Mouse (Mus musculus) MEL (cell line): ENCODE data around the gene Syt2. TPM values are rescaled to one million over a fixed set of nuclear protein-coding genes. Genes with fewer than 3 reads are reported as not detected.

Experiments
- DNase-seq: peaks from one replicate; pipeline ENCODE4 v3.0.0; 2011; ENCODE audit warnings: low read depth, low spot score
- H3K27ac ChIP-seq: 2 replicates; pipeline ENCODE4 v1.5.1; 2012; ENCODE audit warnings: low read depth, mild to moderate bottlenecking, control low read depth, low read length, moderate library complexity; ENCODE audit not compliant: control insufficient read depth
- H3K27me3 ChIP-seq, 2 experiments: fragments of 150-350 bp in 1 of 2; sonication (generic) in 1 of 2; 2 replicates each; pipeline ENCODE4 v1.6.1; 2012; ENCODE audit warnings: low read length in 2 of 2, mild to moderate bottlenecking in 2 of 2, improper control_type of control experiment in 1 of 2, moderate library complexity in 1 of 2; ENCODE audit not compliant: insufficient read depth in 2 of 2, control insufficient read depth in 1 of 2
- H3K36me3 ChIP-seq, 2 experiments: 2 replicates each; pipeline ENCODE4 v1.6.1; 2012 to 2014; ENCODE audit warnings: low read length in 2 of 2, improper control_type of control experiment in 1 of 2, inconsistent platforms in 1 of 2, mild to moderate bottlenecking in 1 of 2; ENCODE audit not compliant: insufficient read depth in 2 of 2, control insufficient read depth in 1 of 2
- H3K4me1 ChIP-seq, 2 experiments: fragments of 150-350 bp in 1 of 2; sonication (generic) in 1 of 2; 2 replicates each; pipeline ENCODE4 v1.6.1; 2012; ENCODE audit warnings: low read length in 2 of 2, improper control_type of control experiment in 1 of 2, mild to moderate bottlenecking in 1 of 2; ENCODE audit not compliant: insufficient read depth in 2 of 2, control insufficient read depth in 1 of 2
- H3K4me3 ChIP-seq, 2 experiments: fragments of 150-350 bp in 1 of 2; sonication (generic) in 1 of 2; 2 replicates each; pipeline ENCODE4 v1.5.1; 2012; ENCODE audit warnings: low read depth in 2 of 2, low read length in 2 of 2, mild to moderate bottlenecking in 2 of 2, moderate library complexity in 2 of 2, control low read depth in 1 of 2, improper control_type of control experiment in 1 of 2; ENCODE audit not compliant: control insufficient read depth in 1 of 2, insufficient read depth in 1 of 2
- H3K79me2 ChIP-seq: 2 replicates; pipeline ENCODE4 v1.6.1; 2012; ENCODE audit warnings: mild to moderate bottlenecking, low read length, moderate library complexity; ENCODE audit not compliant: control insufficient read depth, poor library complexity, insufficient read depth
- H3K9ac ChIP-seq: 2 replicates; pipeline ENCODE4 v1.6.1; 2012; ENCODE audit warnings: low read depth, mild to moderate bottlenecking, control low read depth, low read length, moderate library complexity; ENCODE audit not compliant: control insufficient read depth, poor library complexity, severe bottlenecking
- H3K9me3 ChIP-seq: fragments of 150-350 bp; sonication (generic); replicated peaks from 2 replicates; pipeline ENCODE4 v1.6.1; 2012; ENCODE audit warnings: mild to moderate bottlenecking, low read length, improper control_type of control experiment, moderate library complexity; ENCODE audit not compliant: insufficient read depth
- CHD1 ChIP-seq: IDR thresholded peaks from 2 replicates; pipeline ENCODE4 v1.6.1; 2012; ENCODE audit warnings: low read depth, mild to moderate bottlenecking, inconsistent platforms, low read length, improper control_type of control experiment
- CHD2 ChIP-seq: IDR thresholded peaks from 2 replicates; pipeline ENCODE4 v1.6.1; 2011; ENCODE audit warnings: low read length, improper control_type of control experiment
- CTCF ChIP-seq, 3 experiments: IDR thresholded peaks in 2 of 3; conservative IDR thresholded peaks in 1 of 3; 2 replicates each; pipeline ENCODE4 v1.5.1; 2011 to 2012; ENCODE audit warnings: low read length in 3 of 3, low read depth in 2 of 3, mild to moderate bottlenecking in 2 of 3, improper control_type of control experiment in 1 of 3, inconsistent platforms in 1 of 3, mixed read lengths in 1 of 3, moderate library complexity in 1 of 3; ENCODE audit not compliant: control insufficient read depth in 1 of 3, insufficient read depth in 1 of 3, poor library complexity in 1 of 3, severe bottlenecking in 1 of 3
- E2F4 ChIP-seq: IDR thresholded peaks from 2 replicates; pipeline ENCODE4 v1.6.1; 2011; ENCODE audit warnings: low read depth, low read length, improper control_type of control experiment, borderline replicate concordance
- ELF1 ChIP-seq: IDR thresholded peaks from 2 replicates; pipeline ENCODE4 v1.6.1; 2014; ENCODE audit warnings: low read depth, mild to moderate bottlenecking, inconsistent platforms, low read length, improper control_type of control experiment, moderate library complexity
- EP300 ChIP-seq, 2 experiments: IDR thresholded peaks; 2 replicates each; pipeline ENCODE4 v1.6.1; 2011; ENCODE audit warnings: improper control_type of control experiment in 2 of 2, low read length in 2 of 2, low read depth in 1 of 2, mild to moderate bottlenecking in 1 of 2
- ETS1 ChIP-seq: IDR thresholded peaks from 2 replicates; pipeline ENCODE4 v1.6.1; 2012; ENCODE audit warnings: low read depth, mild to moderate bottlenecking, inconsistent platforms, low read length, improper control_type of control experiment, moderate library complexity
- GATA1 ChIP-seq: IDR thresholded peaks from 2 replicates; pipeline ENCODE4 v1.6.1; 2011; ENCODE audit warnings: low read depth, low read length, improper control_type of control experiment
- HCFC1 ChIP-seq: IDR thresholded peaks from 2 replicates; pipeline ENCODE4 v1.6.1; 2012; ENCODE audit warnings: low read depth, mild to moderate bottlenecking, inconsistent platforms, low read length, improper control_type of control experiment, moderate library complexity
- KAT2A ChIP-seq: conservative IDR thresholded peaks from 2 replicates; pipeline ENCODE4 v1.6.1; 2012; ENCODE audit warnings: low read depth, low read length, improper control_type of control experiment, inconsistent platforms
- MAFK ChIP-seq: IDR thresholded peaks from 2 replicates; pipeline ENCODE4 v1.6.1; 2011; ENCODE audit warnings: low read depth, mild to moderate bottlenecking, low read length, improper control_type of control experiment, borderline replicate concordance
- MAX ChIP-seq: IDR thresholded peaks from 2 replicates; pipeline ENCODE4 v1.6.1; 2011; ENCODE audit warnings: low read length, improper control_type of control experiment
- MAZ ChIP-seq: IDR thresholded peaks from 2 replicates; pipeline ENCODE4 v1.6.1; 2012; ENCODE audit warnings: low read depth, mild to moderate bottlenecking, inconsistent platforms, low read length, improper control_type of control experiment
- MXI1 ChIP-seq: IDR thresholded peaks from 2 replicates; pipeline ENCODE4 v1.6.1; 2011; ENCODE audit warnings: mild to moderate bottlenecking, low read depth, low read length, improper control_type of control experiment
- MYB ChIP-seq: IDR thresholded peaks from 2 replicates; pipeline ENCODE4 v1.6.1; 2011; ENCODE audit warnings: mild to moderate bottlenecking, low read depth, low read length, improper control_type of control experiment
- NELFE ChIP-seq: IDR thresholded peaks from 2 replicates; pipeline ENCODE4 v1.6.1; 2011; ENCODE audit warnings: low read depth, low read length, improper control_type of control experiment
- POLR2AphosphoS2 ChIP-seq: IDR thresholded peaks from 2 replicates; pipeline ENCODE4 v1.6.1; 2011; ENCODE audit warnings: low read length, improper control_type of control experiment
- POLR2AphosphoS5 ChIP-seq: IDR thresholded peaks from 2 replicates; pipeline ENCODE4 v1.6.1; 2012; ENCODE audit warnings: low read depth, borderline replicate concordance, mild to moderate bottlenecking, inconsistent platforms, low read length, moderate library complexity, mixed read lengths
- RAD21 ChIP-seq: IDR thresholded peaks from 2 replicates; pipeline ENCODE4 v1.6.1; 2011; ENCODE audit warnings: mild to moderate bottlenecking, low read depth, low read length, improper control_type of control experiment
- RCOR1 ChIP-seq: IDR thresholded peaks from 2 replicates; pipeline ENCODE4 v1.6.1; 2012; ENCODE audit warnings: low read depth, mild to moderate bottlenecking, inconsistent platforms, low read length, improper control_type of control experiment
- SIN3A ChIP-seq: IDR thresholded peaks from 2 replicates; pipeline ENCODE4 v1.6.1; 2012; ENCODE audit warnings: low read length, improper control_type of control experiment, inconsistent platforms
- TAL1 ChIP-seq: IDR thresholded peaks from 2 replicates; pipeline ENCODE4 v1.6.1; 2012; ENCODE audit warnings: mild to moderate bottlenecking, inconsistent platforms, low read length, moderate library complexity, mixed read lengths
- TBP ChIP-seq: IDR thresholded peaks from 2 replicates; pipeline ENCODE4 v1.8.0; 2011; ENCODE audit warnings: low read depth, low read length, improper control_type of control experiment
- TCF12 ChIP-seq: IDR thresholded peaks from 2 replicates; pipeline ENCODE4 v1.6.1; 2014; ENCODE audit warnings: low read depth, mild to moderate bottlenecking, inconsistent platforms, low read length, improper control_type of control experiment, moderate library complexity
- USF1 ChIP-seq: IDR thresholded peaks from 2 replicates; pipeline ENCODE4 v1.6.1; 2014; ENCODE audit warnings: low read depth, mild to moderate bottlenecking, inconsistent platforms, low read length, improper control_type of control experiment, moderate library complexity
- USF2 ChIP-seq, 2 experiments: IDR thresholded peaks; 2 replicates each; pipeline ENCODE4 v1.6.1; 2011 to 2012; ENCODE audit warnings: improper control_type of control experiment in 2 of 2, low read length in 2 of 2, borderline replicate concordance in 1 of 2, inconsistent platforms in 1 of 2, low read depth in 1 of 2, mild to moderate bottlenecking in 1 of 2; ENCODE audit not compliant: insufficient read depth in 1 of 2
- ZC3H11A ChIP-seq: IDR thresholded peaks from 2 replicates; pipeline ENCODE4 v1.6.1; 2012; ENCODE audit warnings: low read depth, mild to moderate bottlenecking, inconsistent platforms, low read length, improper control_type of control experiment
- ZKSCAN1 ChIP-seq: IDR thresholded peaks from 2 replicates; pipeline ENCODE4 v1.6.1; 2012; ENCODE audit warnings: low read depth, mild to moderate bottlenecking, inconsistent platforms, low read length, improper control_type of control experiment, moderate library complexity
- polyA plus RNA-seq, 2 experiments: library from polyadenylated mRNA; stranded (reverse) in 1 of 2; unstranded in 1 of 2; fragments of >175 nt in 1 of 2; fragments of >200 nt in 1 of 2; gene quantifications; 2 replicates each; pipeline versions ENCODE4 v1.2.1 to v1.2.4; 2012; ENCODE audit warnings: low replicate concordance in 2 of 2, low read depth in 1 of 2; ENCODE audit not compliant: insufficient read length in 2 of 2, insufficient read depth in 1 of 2, missing spikeins in 1 of 2
- total RNA-seq: library from RNA; depleted of rRNA; stranded (reverse); fragments of 300-350 nt; gene quantifications from 2 replicates; pipeline ENCODE4 v1.2.3, GENCODE M21; 2012

The Syt2 gene
- total and polyA plus RNA-seq, 3 experiments, result 0.31 TPM; not detected in 2

- Histone ChIP-seq H3K27ac (no peak overlapping the region), H3K36me3 (no peaks in the 10 kb centered on the region), H3K9ac (no peak overlapping the region), H3K79me2 (no peaks in the 10 kb centered on the region), H3K4me3 (no peak overlapping the region), H3K9me3 (no peaks in the 10 kb centered on the region), H3K4me1 (no peaks in the 10 kb centered on the region), H3K27me3 (peaks cover 6 to 14% of the 10 kb centered on the region in 2 experiments)
- DNase-seq, result no peak
- TF ChIP-seq TCF12 (no peak), ZC3H11A (no peak), USF2 (IDR thresholded peaks at IDR 0.05; ENCODE audit: borderline replicate concordance in 1 of 2, insufficient read depth in 1 of 2, low read depth in 1 of 2, low read length in 2 of 2) (no peak), CHD1 (no peak), MAX (no peak), MXI1 (no peak), NELFE (no peak), HCFC1 (no peak), MAFK (no peak)
Measured at GRCm38 (mm10) chr1:134698486-134698885, 52.0 kb downstream of the Syt2 start.

- H3K36me3 ChIP-seq, result no peaks in the 10 kb centered on the region
Measured at GRCm38 (mm10) chr1:134699390-134699789, 52.9 kb downstream of the Syt2 start.

GRCm38 (mm10) chr1:134700151-134700550, 53.7 kb downstream of the Syt2 start:
- H3K4me3 ChIP-seq, result no peak overlapping the region
- TF ChIP-seq POLR2AphosphoS2 (no peak), RAD21 (no peak), SIN3A (no peak), CHD2 (no peak), ETS1 (no peak), TAL1 (no peak), EP300 (IDR thresholded peaks at IDR 0.05; ENCODE audit: low read depth in 1 of 2, low read length in 2 of 2) (no peak), ZC3H11A (no peak), MYB (no peak), POLR2AphosphoS5 (no peak), CHD1 (no peak), KAT2A (no peak), CTCF (IDR thresholded peaks at IDR 0.05 in 2 of 3, conservative IDR thresholded peaks at IDR 0.05 in 1 of 3; ENCODE audit: control insufficient read depth in 1 of 3, insufficient read depth in 1 of 3, low read depth in 2 of 3, low read length in 3 of 3, poor library complexity in 1 of 3, severe bottlenecking in 1 of 3) (no peak), GATA1 (no peak), MAFK (no peak), ELF1 (no peak), MAZ (no peak), RCOR1 (no peak), USF1 (no peak), E2F4 (no peak)
- TF ChIP-seq, all 39 proteins: peak for 0
- H3K79me2 ChIP-seq, result no peaks in the 10 kb centered on the region
- H3K9ac ChIP-seq, result no peak overlapping the region
- no peak overlapping the region for H3K27ac ChIP-seq
- H3K36me3 ChIP-seq, result no peaks in the 10 kb centered on the region
- DNase-seq, result no peak
- H3K9me3 ChIP-seq, result no peaks in the 10 kb centered on the region
- H3K4me1 ChIP-seq, result no peaks in the 10 kb centered on the region
- peaks cover 3 to 14% of the 10 kb centered on the region in 2 experiments for H3K27me3 ChIP-seq

More at GRCm38 (mm10) chr1:134699390-134699789, 52.9 kb downstream of the Syt2 start:
- TF ChIP-seq TBP (no peak), GATA1 (no peak), ZKSCAN1 (no peak), KAT2A (no peak), CHD1 (no peak)
- TF ChIP-seq, all 39 proteins: peak for 0
- DNase-seq, result no peak
- Histone ChIP-seq H3K27me3 (peaks cover 6 to 14% of the 10 kb centered on the region in 2 experiments), H3K4me3 (no peak overlapping the region), H3K79me2 (no peaks in the 10 kb centered on the region), H3K9me3 (no peaks in the 10 kb centered on the region), H3K4me1 (no peaks in the 10 kb centered on the region), H3K27ac (no peak overlapping the region), H3K9ac (no peak overlapping the region)
